Mouse (Mus musculus) inflammation-experienced regulatory T-cells, adult 16 weeks (primary cell): ENCODE data around the gene Ndufb11. TPM values are rescaled to one million over a fixed set of nuclear protein-coding genes. Genes with fewer than 3 reads are reported as not detected.

Experiments
- polyA plus RNA-seq: library from polyadenylated mRNA; unstranded; fragments of 100-300 nt; shearing (Covaris generic); gene quantifications from one replicate; pipeline ENCODE4 v1.2.1, GENCODE M21; 2017

Ndufb11 gene
- polyA plus RNA-seq: 178 TPM

DNA sequence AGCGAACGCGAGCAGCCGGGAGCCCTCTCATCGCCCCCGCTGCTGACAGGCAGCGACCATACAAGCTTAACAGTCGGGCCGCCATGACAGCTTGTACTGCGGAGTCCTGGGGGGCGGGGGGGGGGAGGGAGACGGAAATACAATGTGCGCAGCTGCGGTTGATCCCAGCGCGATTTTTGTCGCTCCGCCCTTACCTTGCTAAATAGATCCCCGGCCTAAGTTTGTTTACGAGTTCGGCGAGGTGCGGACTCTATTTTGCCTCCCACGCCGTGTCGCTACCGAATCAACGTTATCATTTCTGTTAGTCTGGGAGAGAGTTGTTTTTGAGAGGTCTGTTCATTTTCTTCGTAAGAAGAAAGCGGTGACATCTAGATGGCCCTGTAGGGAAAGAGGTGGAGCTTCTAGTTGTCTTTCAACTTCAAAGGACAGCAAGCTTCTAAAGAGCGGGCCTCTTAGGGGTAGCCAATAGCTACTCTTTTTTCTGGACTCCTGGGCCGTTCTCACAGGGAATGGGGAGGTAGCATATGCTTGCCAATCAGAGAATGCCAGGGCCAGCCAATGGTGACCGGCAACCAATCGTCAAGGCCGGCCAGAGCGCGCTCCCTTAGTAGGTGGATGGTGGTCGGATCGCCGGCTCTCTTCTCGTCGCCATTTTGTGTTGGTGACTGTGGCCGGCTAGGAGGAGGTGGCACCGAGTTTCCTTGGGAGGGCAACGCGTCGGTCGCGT is at the start of gene Ndufb11, which contains the start of gene Rbm10:
Gene Ndufb11 (minus strand): TSS at position 444 of the 727 bp plus-strand sequence.
Gene Rbm10 (plus strand): TSS at position 328 of the 727 bp plus-strand sequence.

DNA sequence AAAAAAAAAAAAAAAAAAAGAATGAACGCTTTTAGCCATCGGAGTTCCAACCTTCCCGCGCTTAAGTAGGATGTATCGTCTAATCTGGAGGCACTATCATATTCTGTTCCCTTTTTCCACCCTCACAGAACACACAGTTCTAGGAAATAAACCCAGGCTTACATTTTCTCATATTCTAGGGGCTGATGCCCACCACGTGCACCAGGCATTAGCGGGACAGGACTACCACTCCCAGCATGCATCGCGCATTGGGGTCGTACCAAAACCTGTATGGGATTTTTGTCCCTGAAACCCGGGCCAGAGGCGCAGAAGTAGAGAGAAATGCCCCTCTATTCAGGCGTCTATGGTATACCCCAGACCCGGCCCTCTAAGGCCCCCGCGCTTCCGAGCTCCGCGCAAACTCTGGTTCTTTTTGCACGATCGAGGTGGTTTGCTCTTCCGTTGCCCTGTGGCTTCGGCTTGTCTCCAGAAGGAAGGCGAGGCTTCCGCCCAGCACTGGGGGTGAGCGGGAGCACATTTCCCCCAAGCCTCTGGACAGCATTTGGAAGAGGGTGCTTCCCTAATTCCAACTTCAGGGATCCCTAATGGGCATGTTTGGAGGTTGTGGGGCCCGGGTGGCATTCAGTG is 40.7 kb upstream of the Ndufb11 start, which contains the start of gene Uba1:
Gene Uba1 (plus strand): TSS at position 301 of the 627 bp plus-strand sequence.

Other genes starting within 250 kb of the Ndufb11 start
- 3.9 TPM for gene Jade3, start 191.9 kb downstream of the Ndufb11 start, polyA plus RNA-seq
- gene Rgn, start 67.8 kb downstream of the Ndufb11 start, polyA plus RNA-seq: not detected
- 79.3 TPM for gene Rbm10, start 116 bp downstream of the Ndufb11 start, polyA plus RNA-seq
- gene Uba1, start 40.7 kb upstream of the Ndufb11 start, polyA plus RNA-seq: 281 TPM
- 12.5 TPM for gene Cdk16, start 70.3 kb upstream of the Ndufb11 start, polyA plus RNA-seq
- 29.4 TPM for gene Usp11, start 86.3 kb upstream of the Ndufb11 start, polyA plus RNA-seq
- 205 TPM for gene Araf, start 180.2 kb upstream of the Ndufb11 start, polyA plus RNA-seq